Mouse (Mus musculus): Measurements from ENCODE around the gene Olfr171. TPM values are rescaled to one million over a fixed set of nuclear protein-coding genes. Genes with fewer than 3 reads are reported as not detected.
"Not testable (repeated sequence)": the region's sequence is repeated elsewhere in the genome, so short reads cannot be mapped to it uniquely, and the experiment has no call there.

The Olfr171 gene
- 0.06 TPM in 1 of 2 replicates, not detected in the other for polyA plus RNA-seq (2012)

GRCm38 (mm10) chr16:19629816-19630215 lies at the start of gene Olfr171:
Olfr171 (minus strand) TSS chr16:19629916.
- Histone ChIP-seq H3K4me3 (replicated peaks) (no peak within 1 kb of the TSS), H3K9me3 (ENCODE audit: control insufficient read depth, low read length) (peaks cover 11% of the 10 kb centered on the region)
- TF ChIP-seq TAL1 (IDR thresholded peaks at IDR 0.05; ENCODE audit: low read length) (no peak), GATA1 (IDR thresholded peaks at IDR 0.05; ENCODE audit: low read length) (no peak)

GRCm38 (mm10) chr16:19670768-19671357 lies 41.1 kb upstream of the Olfr171 start:
- Histone ChIP-seq H3K4me1 (ENCODE audit: control insufficient read depth) (no peaks in the 10 kb centered on the region), H3K9me3 (ENCODE audit: control insufficient read depth, low read length) (no peaks in the 10 kb centered on the region), H3K36me3 (ENCODE audit: control insufficient read depth) (no peaks in the 10 kb centered on the region), H3K4me3 (replicated peaks) (no peak overlapping the region), H3K27me3 (ENCODE audit: control insufficient read depth) (no peaks in the 10 kb centered on the region)
- no peak for TF ChIP-seq GATA1 (IDR thresholded peaks at IDR 0.05; ENCODE audit: low read length)
- no peak for TF ChIP-seq TAL1 (IDR thresholded peaks at IDR 0.05; ENCODE audit: low read length)

More at GRCm38 (mm10) chr16:19629816-19630215, at the start of gene Olfr171:
- Histone ChIP-seq H3K27me3 (ENCODE audit: control insufficient read depth) (no peaks in the 10 kb centered on the region), H3K4me1 (ENCODE audit: control insufficient read depth) (no peaks in the 10 kb centered on the region), H3K36me3 (ENCODE audit: control insufficient read depth) (no peaks in the 10 kb centered on the region)

- no peaks in the 10 kb centered on the region for H3K4me1 ChIP-seq (ENCODE audit: control insufficient read depth)
- no peak overlapping the region for H3K4me3 ChIP-seq (replicated peaks)
- H3K9me3 ChIP-seq (ENCODE audit: control insufficient read depth, low read length) = no peaks in the 10 kb centered on the region
- TF ChIP-seq TAL1 (IDR thresholded peaks at IDR 0.05; ENCODE audit: low read length) = no peak
- no peak for TF ChIP-seq GATA1 (IDR thresholded peaks at IDR 0.05; ENCODE audit: low read length)
- H3K27me3 ChIP-seq (ENCODE audit: control insufficient read depth) = no peaks in the 10 kb centered on the region
- no peaks in the 10 kb centered on the region for H3K36me3 ChIP-seq (ENCODE audit: control insufficient read depth)
These were observed 36.6 kb upstream of the Olfr171 start for GRCm38 (mm10) chr16:19666312-19666711.

- H3K9me3 ChIP-seq (ENCODE audit: control insufficient read depth, low read length); H3K27me3 ChIP-seq (ENCODE audit: control insufficient read depth); H3K4me3 ChIP-seq (replicated peaks); H3K4me1 ChIP-seq (ENCODE audit: control insufficient read depth); H3K36me3 ChIP-seq (ENCODE audit: control insufficient read depth): not testable (repeated sequence)
These were observed 17.9 kb downstream of the Olfr171 start, which contains the start of gene Olfr170 for GRCm38 (mm10) chr16:19611782-19612181. Olfr170 (minus strand) TSS chr16:19611882.

- Histone ChIP-seq H3K27me3 (ENCODE audit: control insufficient read depth) (no peaks in the 10 kb centered on the region), H3K36me3 (ENCODE audit: control insufficient read depth) (no peaks in the 10 kb centered on the region), H3K9me3 (ENCODE audit: control insufficient read depth, low read length) (peaks cover 4% of the 10 kb centered on the region; the same call in 1 of the 2 replicates), H3K4me3 (replicated peaks) (no peak overlapping the region), H3K4me1 (ENCODE audit: control insufficient read depth) (no peaks in the 10 kb centered on the region)
- TF ChIP-seq GATA1 (IDR thresholded peaks at IDR 0.05; ENCODE audit: low read length) = no peak
- TF ChIP-seq TAL1 (IDR thresholded peaks at IDR 0.05; ENCODE audit: low read length) = no peak
These were observed 26.6 kb downstream of the Olfr171 start for GRCm38 (mm10) chr16:19603166-19603565.

Other genes starting within 250 kb of the Olfr171 start
- not detected in 2 replicates for gene Olfr165, start 206.8 kb downstream of the Olfr171 start, polyA plus RNA-seq (2012)
- not detected in 2 replicates for gene Olfr166, start 146.2 kb downstream of the Olfr171 start, polyA plus RNA-seq (2012)
- not detected in 2 replicates for gene Olfr167, start 107.7 kb downstream of the Olfr171 start, polyA plus RNA-seq (2012)
- not detected in 2 replicates for gene Olfr168, start 94.4 kb downstream of the Olfr171 start, polyA plus RNA-seq (2012)
- not detected in 2 replicates for gene Olfr169, start 58.1 kb downstream of the Olfr171 start, polyA plus RNA-seq (2012)
- gene Olfr170, start 18.0 kb downstream of the Olfr171 start, polyA plus RNA-seq (2012) = not detected in 2 replicates
- gene Lamp3, start 76.5 kb upstream of the Olfr171 start, polyA plus RNA-seq (2012) = not detected in 2 replicates
- gene B3gnt5, start 130.3 kb upstream of the Olfr171 start, polyA plus RNA-seq (2012) = 0.01 TPM in 1 of 2 replicates, not detected in the other